Mouse (Mus musculus): Measurements from ENCODE around the gene Actr10.

Gene Actr10

DNA sequence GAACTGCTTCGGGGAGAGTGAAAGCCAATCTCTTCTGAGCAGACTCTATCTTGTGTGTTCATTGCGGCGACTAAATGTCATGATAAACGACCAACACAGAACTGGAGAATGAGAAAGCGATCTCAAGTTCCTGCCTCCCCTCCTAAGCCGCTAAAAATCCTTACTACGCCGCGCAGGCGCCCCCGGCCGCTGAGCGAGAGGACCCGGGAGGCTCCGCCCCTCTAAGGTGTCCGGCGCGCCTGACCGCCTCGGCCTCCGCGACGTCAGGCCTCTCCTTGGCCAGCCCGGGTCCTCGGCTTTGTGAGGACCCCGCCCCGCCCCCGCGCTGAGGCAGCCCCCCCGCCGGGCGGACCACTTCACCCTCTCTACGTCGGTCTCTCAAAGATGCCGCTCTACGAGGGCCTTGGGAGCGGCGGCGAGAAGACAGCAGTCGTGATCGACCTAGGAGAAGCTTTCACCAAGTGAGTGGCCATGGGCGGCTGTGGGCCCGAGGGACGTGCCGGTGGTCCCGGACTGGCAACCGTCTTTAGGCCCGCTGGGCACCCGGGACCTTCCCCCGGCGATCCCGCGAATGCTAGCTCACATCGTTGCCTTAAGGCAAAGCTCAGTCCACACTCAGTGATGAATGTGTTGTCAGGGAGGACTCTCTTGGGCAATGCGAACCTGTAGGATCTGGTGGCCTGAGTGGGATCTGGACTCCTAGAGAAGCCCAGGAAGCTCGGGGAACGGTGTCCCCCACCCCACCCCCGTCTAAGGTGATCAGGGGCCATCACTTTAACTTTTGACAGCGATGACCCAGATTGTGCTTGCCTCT is at the start of gene Actr10:
TSS of gene Actr10 (plus strand) at position 287 of the 814 bp plus-strand sequence.
- peak; percentile 81 for DNase-seq (ENCODE audit: low read depth, low spot score)

DNA sequence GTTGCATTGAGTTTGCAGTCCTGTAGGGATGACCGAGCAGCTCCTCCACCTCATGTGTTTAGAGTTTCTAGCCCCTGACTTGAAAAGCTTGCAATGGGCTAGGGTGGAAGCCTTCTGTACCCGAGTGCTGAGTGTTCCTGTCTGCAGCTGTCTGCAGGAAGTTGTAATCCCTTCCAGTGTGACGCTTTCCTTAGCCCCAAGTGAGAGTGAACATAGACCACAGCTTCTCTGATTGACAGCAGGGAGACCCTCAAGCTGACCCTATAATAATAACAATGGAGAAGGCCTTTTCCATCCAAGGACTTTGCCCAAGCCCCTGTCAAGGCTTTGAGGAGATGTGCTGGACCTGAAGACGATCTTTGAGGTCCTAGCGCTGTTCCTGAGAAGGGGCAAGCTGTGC is 47.3 kb upstream of the Actr10 start:
- no peak for DNase-seq (ENCODE audit: low read depth, low spot score)

DNA sequence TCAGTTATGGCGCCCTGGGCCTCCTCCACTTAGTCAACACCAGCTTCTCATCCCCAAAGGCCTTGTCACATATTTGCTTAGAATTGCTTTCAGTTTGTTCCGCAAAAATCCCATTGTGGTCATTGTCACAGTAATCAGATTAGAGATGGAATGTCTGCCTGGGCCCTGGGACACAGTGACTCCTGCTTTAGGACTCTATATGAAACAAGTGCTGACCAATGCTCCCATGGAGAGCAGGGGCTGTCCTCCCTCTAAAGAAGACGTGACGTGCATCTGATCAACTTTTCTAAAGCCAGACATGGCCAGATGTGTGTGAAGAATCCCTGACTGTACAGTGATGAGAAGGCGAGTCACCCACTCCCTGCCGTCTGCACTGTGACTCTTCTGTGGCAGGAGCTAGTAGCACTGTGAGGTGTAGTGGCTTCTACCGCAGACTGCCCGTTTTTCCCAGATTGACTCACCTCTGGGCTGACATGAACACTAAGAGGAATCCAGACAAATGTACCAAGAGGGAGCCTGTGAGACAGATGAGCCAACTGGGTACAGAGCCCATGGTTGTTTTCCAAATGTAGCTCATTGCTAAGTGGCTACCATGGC is 46.7 kb upstream of the Actr10 start:
- DNase-seq (ENCODE audit: low read depth, low spot score), result peak; percentile 64

DNA sequence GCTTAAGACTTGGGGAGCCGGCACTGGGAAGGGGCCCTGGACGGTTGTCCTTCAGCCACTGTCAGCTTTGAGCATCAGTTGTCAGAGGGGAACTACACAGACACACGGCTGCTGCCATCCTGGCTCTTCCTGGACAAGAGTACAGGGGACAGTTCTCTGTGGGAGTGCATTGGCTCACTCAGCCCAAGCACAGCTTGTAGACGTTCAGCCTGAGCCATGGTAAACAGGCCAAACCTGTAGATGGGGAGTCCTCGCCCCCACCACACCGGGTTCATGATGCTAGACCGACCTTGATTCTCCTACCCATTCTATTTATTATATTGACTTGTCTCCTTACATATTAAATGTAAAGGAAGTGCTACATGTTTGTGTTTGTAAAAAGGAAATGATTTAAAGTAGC is 42.4 kb upstream of the Actr10 start:
- DNase-seq (ENCODE audit: low read depth, low spot score), result no peak

DNA sequence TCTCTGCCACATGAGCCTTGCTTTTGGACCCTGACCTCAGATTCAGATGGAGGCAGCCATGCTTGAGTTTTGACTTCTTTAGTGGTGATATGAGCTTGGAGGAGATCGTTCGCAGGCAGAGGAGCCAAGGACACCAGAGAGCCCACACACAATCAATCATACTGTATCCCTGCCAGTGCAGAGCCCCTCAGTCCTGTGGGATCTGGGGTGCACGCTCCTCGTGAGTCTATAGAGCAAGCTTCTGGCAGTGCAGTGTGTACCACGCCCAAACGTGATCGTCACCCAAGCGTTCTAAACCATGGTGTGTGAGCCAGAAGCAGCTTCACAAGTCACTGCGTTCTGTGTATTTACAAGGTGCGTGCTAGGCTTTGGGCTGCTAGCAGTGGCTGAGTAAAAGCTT is 41.6 kb upstream of the Actr10 start:
- DNase-seq (ENCODE audit: low read depth, low spot score), result no peak

DNA sequence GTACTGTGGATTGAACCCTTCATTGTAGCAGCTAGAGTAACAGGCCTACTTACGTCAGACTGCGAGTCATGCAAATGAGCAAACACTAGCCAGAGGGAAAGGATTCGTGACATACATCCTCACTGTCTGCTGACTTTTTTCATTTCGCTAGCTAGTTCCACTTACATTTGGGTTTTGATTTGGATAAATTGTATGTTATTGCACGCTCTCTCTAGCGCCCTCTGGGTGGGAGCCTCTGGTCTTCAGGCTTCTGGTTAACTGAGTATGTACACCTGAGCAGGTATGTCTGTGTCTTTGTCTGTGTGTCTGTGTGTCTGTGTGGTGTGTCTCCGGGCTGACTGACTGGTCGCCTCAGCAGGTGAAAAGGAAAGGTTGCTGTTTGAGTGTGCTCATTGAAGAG is 40.2 kb upstream of the Actr10 start:
- no peak for DNase-seq (ENCODE audit: low read depth, low spot score)

DNA sequence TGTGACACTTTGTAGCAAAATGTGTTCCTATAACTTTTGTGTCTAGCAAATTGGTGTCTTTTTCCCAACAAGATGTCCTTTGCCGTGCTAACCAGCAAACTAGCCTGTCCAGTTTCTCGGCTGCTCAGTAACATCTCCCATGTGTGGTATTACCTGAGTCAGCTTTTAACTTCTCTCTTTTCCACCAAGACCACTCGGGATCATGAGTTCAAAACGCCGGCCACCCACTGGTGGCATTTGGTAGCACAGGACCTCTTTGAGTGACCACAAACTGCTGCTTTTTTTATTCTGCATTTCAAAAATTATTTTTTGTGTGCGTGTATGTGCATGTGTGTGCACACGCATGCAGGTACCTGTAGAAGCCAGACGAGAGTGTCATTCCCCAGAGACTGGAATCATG is 39.2 kb upstream of the Actr10 start:
- peak; percentile 43 for DNase-seq (ENCODE audit: low read depth, low spot score)

DNA sequence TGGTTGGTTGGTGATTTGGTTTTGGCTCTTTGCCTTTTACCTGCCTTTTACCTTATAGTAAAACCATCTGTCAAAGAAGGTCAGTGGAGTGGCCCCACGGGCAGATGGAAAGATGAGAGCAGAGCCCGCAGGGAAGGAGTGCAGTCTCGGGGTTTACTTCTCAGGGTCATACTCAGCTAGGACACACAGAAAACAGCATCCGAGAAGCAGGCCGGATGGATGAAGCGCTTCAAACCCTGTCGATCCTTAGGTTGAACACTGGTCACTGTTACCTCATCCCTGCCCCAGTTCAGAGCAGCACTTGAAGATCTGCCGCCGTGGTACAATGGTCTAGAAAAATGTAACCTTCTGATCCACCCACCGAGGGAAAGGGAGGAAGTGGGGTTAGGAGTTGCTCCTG is 33.2 kb upstream of the Actr10 start:
- no peak for DNase-seq (ENCODE audit: low read depth, low spot score)

DNA sequence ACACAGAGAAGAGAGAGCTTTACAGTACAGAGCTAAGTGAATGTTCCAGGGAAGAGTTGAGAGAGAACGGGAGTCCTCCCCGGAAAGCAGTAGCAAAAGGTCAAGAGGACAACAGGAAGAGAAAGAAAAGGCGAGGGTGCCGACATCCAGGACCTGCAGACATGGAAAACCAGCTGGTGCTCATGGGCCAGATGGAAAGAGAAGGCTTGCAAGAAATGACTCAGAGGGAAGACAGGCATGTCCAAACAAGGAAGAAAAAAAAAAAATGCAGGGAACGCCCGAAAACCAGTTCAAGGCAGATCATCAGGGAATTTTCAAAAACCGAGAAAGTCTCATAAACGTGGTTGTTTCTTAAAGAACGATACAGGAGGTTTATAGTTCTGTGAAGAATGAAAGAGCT is 30.8 kb upstream of the Actr10 start:
- peak; percentile 73 for DNase-seq (ENCODE audit: low read depth, low spot score)

DNA sequence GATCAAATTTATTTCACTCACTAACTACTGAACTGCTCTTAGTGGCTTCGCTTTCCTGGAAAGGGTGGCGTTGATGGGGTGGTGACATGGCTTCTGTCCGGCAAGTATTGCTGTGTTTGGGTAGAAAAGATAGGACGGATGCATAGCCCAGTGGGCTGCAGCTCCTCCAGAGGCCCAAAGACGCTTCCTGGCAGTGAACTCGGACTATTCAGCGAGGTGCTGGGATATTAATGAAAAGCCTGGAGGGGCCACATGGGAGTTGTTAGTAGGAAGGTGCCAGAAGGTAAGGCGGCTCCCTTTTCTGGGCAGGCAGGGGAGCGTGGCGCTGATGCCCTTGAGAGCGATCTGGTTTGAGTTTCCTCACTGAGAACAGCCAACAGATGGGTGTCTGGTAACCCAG is 30.0 kb upstream of the Actr10 start:
- DNase-seq (ENCODE audit: low read depth, low spot score), result no peak

DNA sequence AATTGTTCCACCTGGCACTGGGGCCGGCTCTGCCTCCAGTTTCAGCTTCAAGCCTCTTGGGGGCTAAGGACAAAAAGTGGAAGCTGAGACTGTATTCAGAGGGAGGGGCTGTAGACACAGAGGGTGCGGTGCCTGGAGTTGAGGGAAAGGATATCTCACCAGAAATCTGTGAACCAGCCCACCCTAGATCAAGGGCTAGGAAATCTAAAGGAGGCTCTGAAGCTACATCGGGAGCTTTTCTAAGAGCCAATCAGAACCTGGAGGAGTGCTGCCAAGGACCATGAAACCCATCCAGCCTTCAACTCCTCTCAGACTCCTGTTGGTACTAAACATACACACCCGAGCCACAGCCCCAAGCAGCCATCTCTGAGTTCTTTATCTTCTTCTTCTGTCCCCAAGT is 29.6 kb upstream of the Actr10 start:
- DNase-seq (ENCODE audit: low read depth, low spot score), result no peak

DNA sequence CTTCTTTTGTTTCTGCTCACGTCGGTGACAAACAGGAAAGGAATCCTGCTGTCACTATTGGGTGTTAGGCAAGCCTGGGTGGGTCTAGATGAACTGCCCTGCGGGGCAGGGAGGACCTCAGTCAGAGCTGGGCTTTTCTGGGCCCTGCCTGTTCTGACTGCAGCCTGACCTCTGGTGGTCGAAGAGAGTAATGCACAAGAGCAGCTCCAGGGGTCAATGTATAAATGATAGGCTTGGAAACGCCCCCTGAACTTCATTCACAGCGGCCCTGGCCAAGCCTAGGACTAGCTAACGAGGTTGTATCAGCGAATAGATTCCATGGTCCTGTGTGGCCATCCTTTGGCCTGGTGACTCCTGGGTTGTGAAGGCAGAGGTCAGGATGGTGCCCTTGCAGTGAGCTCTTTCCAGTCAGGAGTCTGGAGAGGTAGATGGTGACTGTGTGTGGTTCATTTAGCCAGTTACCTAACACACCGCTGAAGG is 27.4 kb upstream of the Actr10 start:
- DNase-seq (ENCODE audit: low read depth, low spot score), result peak; percentile 96

DNA sequence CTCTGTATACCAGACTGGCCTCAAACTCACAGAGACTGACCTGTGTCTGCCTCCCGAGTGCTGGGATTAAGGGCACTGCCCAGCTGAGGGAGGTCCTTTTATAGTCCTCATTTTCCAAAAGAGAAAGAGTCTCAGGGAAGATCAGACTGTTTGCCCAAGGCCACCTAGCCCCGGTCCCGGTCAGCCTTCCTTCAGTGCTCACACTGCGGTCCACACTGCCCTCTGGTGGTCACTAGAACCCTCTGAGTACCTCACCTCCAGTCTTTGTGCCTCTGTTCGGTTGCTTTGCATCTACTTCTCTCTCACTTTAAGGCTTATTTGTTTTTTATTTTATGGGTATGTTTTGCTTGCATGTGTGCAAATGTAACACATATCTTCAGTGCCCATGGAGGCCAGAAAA is 26.6 kb upstream of the Actr10 start:
- DNase-seq (ENCODE audit: low read depth, low spot score), result peak; percentile 93

DNA sequence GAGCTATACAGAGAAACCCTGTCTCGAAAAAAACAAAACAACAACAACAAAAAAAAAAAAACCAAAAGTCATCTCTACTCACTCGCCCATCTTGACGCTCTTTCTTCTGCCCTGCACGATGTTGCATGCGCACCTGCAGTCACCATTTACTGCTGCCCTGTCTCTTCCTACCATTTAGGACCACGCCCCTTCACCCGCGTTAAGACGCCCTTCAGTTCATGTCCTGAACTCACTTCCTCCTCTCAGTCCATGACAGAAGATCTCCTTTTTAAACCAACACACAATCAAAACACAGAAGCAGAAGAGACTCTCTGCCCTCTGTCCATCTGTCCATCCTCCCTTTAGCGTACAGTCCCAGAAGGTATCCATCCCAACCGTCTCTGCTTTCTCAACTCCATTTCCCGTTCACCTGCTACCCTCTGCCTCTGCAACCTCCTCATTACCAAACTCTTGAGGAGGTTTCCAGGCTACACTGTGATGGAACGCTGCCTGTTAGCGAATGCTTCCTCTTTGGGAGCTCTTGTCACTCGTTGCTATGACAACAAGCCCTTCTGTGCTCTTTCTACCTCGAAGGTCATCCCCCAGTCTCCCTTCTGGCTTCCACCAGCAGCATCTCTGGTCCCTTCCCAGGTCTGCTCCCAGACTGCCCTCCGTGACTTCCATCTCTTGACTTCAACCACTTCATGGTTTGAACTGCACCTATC is 25.8 kb upstream of the Actr10 start:
- no peak for DNase-seq (ENCODE audit: low read depth, low spot score)

DNA sequence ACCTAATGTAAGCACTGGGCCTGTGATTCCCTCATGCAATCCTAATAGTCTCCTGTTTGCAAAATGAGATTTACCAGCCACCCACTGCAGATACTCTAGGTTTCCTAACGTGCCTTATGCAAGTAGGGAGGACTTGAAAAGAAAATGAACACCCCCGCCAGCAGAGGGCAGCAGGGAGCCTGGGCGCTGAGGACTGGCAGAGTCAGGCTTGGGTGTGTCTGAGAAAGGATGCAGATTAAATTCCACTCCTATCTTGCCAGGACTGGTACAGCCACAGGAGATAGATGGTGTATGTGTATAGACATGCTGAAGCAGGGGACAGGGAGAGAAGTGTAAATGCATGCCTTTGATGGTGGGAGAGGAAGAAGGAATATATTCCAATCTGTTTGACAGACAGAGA is 24.2 kb upstream of the Actr10 start:
- peak; percentile 73 for DNase-seq (ENCODE audit: low read depth, low spot score)

DNA sequence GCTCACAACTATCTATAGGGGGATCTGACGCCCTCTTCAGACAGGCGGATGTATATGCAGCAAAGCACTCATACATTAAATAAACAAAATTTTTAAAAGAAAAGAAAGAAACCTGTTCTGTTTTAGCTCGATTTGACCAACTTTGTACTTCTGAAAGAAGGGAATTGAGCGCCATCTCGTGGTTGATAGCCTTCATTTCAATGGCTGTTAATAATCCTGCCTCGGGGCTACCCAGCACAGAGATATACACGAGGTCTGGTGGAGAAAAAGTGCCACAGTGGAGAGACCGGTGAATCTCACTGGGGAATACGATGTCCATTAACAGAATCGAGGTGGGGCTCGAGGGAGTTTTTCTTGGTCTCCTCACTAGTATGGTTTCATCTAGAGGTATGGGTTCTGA is 23.3 kb upstream of the Actr10 start:
- DNase-seq (ENCODE audit: low read depth, low spot score), result peak; percentile 88

DNA sequence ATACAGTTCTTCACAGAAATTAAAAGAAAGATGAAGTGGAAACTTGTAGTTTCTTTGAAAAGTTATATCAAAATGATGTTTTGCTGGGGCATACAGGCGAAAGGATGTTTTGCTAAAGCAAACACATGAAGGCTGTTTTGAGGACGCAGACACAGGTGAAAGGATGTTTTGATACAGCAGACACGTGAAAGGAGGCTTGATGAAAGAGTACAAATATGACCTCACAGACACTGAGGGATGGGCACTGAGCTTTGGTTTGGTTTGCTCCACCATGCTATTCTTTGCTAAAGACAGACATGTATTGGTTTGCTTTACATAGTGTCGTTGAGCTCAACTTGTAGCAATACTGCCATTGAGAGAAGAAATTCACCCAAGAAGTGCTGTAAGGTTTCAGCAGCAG is 7.9 kb upstream of the Actr10 start:
- DNase-seq (ENCODE audit: low read depth, low spot score), result no peak

DNA sequence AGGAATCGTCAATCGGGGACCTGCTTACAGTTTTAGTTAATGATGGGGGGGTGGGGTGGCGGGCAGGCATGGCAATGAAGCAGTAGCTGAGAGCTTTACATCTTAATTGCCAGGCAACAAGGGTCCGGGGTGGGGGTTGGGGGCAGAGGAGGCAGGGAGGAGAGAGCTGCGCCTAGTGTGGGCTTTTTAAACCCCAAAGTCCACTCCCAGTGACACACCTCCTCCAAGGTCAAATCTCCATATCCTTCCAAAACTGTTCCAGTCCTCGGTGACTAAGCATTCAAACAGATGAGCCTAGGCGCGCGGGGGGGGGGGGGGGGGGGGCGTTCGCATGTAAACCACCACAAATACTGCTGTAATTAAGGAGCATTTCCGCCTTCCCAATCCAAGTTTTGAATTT is 507 bp upstream of the Actr10 start:
- no peak for DNase-seq (ENCODE audit: low read depth, low spot score)

DNA sequence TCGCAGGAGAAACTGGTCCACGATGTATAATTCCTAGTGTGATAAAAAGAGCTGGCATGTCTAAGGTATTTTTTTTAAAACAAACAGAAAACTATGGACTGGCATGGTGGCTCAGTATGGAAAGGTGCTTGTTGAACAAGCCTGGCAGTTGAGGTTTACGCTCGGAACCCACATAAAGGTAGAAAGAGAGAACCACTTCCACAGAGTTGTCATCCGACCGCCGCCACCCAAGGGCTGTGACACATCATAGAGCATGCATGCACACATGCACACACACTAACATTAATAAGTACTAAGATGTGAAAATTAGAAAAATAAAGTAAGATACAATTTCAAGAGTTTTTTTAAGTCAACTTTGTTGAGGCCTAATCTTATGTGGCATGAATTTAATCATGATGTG is 3.1 kb downstream of the Actr10 start:
- no peak for DNase-seq (ENCODE audit: low read depth, low spot score)

DNA sequence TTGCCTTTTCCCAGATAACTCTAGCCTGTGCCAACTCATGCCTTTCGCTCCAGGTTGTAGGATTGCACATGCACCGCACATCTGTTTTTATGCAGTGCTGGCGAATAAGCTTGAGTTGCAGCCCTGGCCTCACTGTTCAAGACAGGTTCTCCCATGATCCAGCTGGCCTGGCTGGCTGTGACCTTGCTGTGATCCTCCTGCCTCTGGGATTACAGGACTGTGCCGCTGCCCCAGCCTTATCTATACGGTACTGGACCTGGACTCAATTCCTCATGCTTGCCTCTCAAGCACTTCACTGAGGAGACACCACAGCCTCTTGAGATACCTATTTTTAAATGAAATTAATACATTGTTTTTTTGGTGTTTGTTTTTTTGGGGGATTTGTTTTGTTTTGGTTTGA is 6.5 kb downstream of the Actr10 start:
- no peak for DNase-seq (ENCODE audit: low read depth, low spot score)

DNA sequence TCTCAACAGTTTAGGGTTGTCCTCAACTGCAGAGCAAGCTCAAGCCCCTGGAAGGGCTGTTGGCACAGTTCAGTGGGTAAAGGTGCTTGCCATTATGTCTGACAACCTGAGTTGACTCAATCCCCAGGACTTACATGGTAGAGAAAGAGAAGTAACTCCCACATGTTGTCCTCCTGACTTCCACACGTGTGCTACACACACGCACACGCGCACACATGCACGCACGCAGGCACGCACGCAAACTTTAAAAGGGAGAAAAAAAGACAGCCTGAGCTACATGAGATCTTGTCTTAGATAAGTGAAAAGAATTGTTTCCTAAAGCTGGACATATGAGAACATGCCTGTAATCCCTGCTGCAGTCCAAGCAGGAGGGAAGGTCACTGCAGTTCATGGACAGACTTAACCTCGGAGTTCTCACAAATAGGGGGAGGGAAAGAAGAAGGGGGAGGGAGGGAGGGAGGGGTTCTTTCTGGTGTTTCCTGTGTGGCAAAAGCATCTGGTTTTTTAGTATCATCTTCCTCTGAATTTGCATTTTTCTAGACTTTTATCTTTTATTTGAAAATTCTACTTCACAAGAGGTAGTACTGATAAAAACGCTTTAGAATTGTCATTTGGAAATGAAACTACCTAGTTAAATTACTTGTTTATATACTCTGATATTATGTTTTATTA is 9.1 kb downstream of the Actr10 start:
- DNase-seq (ENCODE audit: low read depth, low spot score), result no peak

DNA sequence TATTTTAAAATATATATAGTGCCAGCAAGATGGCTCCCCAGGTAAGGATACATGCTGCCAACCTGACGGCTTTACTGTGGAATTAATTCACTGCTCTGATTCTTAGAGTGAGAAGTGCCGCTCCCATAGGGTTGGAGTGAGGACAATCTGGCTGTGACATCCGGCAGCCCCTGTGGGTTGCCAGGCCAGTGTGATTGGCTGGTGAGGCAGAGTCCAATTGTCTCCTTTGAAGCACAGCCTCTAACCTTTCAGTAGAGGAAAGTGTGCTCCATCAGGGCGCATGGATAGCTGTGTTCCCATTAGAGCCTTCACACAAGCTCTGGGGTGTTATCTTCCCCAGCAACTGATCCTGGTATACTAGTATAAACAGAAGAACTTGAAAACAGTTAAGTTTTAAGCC is 21.0 kb downstream of the Actr10 start:
- no peak for DNase-seq (ENCODE audit: low read depth, low spot score)
